Mouse (Mus musculus) megakaryocyte, embryonic 14.5 days (primary cell): ENCODE measurements around the gene Alkbh1. TPM values are rescaled to one million over a fixed set of nuclear protein-coding genes. Genes with fewer than 3 reads are reported as not detected.
A peak's percentile ranks its signal among the peaks of the same experiment; 100 is the strongest.
"Not testable (repeated sequence)": the region's sequence is repeated elsewhere in the genome, so short reads cannot be mapped to it uniquely, and the experiment has no call there.

Experiments used
- H3K27me3 ChIP-seq: replicated peaks from 2 replicates; pipeline ENCODE3; 2012; ENCODE audit warnings: inconsistent platforms
- H3K36me3 ChIP-seq: replicated peaks from 2 replicates; pipeline ENCODE3; 2012; ENCODE audit warnings: low read length, inconsistent platforms, mixed read lengths
- H3K4me1 ChIP-seq: 2 replicates; pipeline ENCODE4 v1.6.1; 2012; ENCODE audit warnings: inconsistent platforms
- H3K4me3 ChIP-seq: replicated peaks from 2 replicates; pipeline ENCODE3; 2012; ENCODE audit warnings: moderate library complexity, mild to moderate bottlenecking, inconsistent platforms
- H3K9me3 ChIP-seq: 2 replicates; pipeline ENCODE4 v1.6.1; 2012; ENCODE audit warnings: inconsistent platforms
- FLI1 ChIP-seq: IDR thresholded peaks from 2 replicates; pipeline ENCODE4 v1.6.1; 2012; ENCODE audit warnings: low read length, inconsistent platforms, mixed read lengths
- GATA1 ChIP-seq: IDR thresholded peaks from 3 replicates; pipeline ENCODE4 v1.6.1; 2012; ENCODE audit warnings: mixed read lengths, low read length, inconsistent platforms, borderline replicate concordance
- polyA plus RNA-seq: library from polyadenylated mRNA; stranded (reverse); fragments of >175 nt; gene quantifications from 2 replicates; pipeline ENCODE4 v1.2.3, GENCODE M21; 2012; ENCODE audit warnings: low replicate concordance; ENCODE audit not compliant: insufficient read depth

The Alkbh1 gene
- 36.7 and 132 TPM in 2 replicates for polyA plus RNA-seq

- peaks cover 42% of the 10 kb centered on the region for H3K4me1 ChIP-seq
- peaks cover 58% of the 10 kb centered on the region for H3K36me3 ChIP-seq
- no peaks in the 10 kb centered on the region for H3K27me3 ChIP-seq
- TF ChIP-seq GATA1 (no peak), FLI1 (no peak)
- H3K4me3 ChIP-seq = peak within 1 kb of the TSS; percentile 97
- no peaks in the 10 kb centered on the region for H3K9me3 ChIP-seq
These were observed at the start of gene Alkbh1, which contains the start of gene Slirp for GRCm38 (mm10) chr12:87443700-87444122. Gene Alkbh1 (minus strand): TSS chr12:87444017. Gene Slirp (plus strand): TSS chr12:87443896.

DNA sequence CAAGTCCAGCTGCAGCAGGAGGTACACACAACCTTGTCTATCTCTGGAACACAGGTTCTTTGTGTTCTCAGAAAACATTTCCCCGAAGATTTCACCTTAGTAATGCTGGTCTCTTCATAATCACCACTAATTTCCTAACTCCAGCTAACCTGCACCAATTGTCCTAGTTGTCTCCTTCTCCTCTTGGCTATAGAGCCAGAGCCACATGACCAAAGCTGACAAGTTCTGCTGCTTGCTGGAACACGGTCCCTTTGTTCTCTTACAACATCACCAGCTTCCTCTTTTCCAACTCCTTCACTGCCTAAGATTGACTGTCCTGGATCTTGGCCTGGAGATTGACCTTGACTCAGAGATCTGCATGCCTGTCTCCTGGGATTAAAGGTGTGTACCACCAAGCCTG lies 44.9 kb upstream of the Alkbh1 start:
- H3K9me3 ChIP-seq, H3K27me3 ChIP-seq, H3K4me3 ChIP-seq, H3K4me1 ChIP-seq, H3K36me3 ChIP-seq: not testable (repeated sequence)

GRCm38 (mm10) chr12:87482482-87482881 lies 38.7 kb upstream of the Alkbh1 start:
- not testable (repeated sequence) for H3K9me3 ChIP-seq, H3K4me3 ChIP-seq, H3K4me1 ChIP-seq, H3K27me3 ChIP-seq, H3K36me3 ChIP-seq

DNA sequence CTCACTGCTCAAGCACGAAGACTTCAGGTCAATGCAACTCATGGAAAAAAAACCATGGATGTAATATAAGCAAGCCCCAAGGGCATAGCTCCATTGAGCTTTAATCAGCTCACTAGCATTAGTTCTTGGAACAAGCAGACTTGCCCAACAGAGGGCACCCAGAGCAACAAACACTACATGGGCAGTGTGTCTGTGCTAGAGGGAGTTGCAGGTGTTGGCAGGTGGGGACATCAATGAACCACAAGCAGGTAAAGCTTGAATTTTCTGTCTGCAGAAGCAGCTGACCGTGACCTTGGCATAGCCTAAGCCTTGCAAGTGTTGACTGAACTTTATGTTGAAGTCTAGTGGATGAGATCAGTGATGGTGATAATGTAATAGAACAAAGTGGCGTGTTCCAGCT lies 30.9 kb upstream of the Alkbh1 start:
- Histone ChIP-seq H3K4me3 (no peak overlapping the region), H3K27me3 (peaks cover 2% of the 10 kb centered on the region), H3K4me1 (peaks cover 18% of the 10 kb centered on the region), H3K9me3 (no peaks in the 10 kb centered on the region), H3K36me3 (peaks cover 3% of the 10 kb centered on the region)
- no peak for TF ChIP-seq FLI1

GRCm38 (mm10) chr12:87471964-87472786 lies 28.4 kb upstream of the Alkbh1 start, which contains the start of gene Snw1:
Gene Snw1 (minus strand): TSS chr12:87472274.
- peaks cover 2% of the 10 kb centered on the region for H3K27me3 ChIP-seq
- peaks cover 21% of the 10 kb centered on the region for H3K4me1 ChIP-seq
- TF ChIP-seq FLI1 = no peak
- 0 out of 3 replicates have a peak, but pooled peaks have one; percentile 27 for TF ChIP-seq GATA1
- peaks cover 24% of the 10 kb centered on the region for H3K36me3 ChIP-seq
- no peaks in the 10 kb centered on the region for H3K9me3 ChIP-seq
- peak within 1 kb of the TSS; percentile 97 for H3K4me3 ChIP-seq

DNA sequence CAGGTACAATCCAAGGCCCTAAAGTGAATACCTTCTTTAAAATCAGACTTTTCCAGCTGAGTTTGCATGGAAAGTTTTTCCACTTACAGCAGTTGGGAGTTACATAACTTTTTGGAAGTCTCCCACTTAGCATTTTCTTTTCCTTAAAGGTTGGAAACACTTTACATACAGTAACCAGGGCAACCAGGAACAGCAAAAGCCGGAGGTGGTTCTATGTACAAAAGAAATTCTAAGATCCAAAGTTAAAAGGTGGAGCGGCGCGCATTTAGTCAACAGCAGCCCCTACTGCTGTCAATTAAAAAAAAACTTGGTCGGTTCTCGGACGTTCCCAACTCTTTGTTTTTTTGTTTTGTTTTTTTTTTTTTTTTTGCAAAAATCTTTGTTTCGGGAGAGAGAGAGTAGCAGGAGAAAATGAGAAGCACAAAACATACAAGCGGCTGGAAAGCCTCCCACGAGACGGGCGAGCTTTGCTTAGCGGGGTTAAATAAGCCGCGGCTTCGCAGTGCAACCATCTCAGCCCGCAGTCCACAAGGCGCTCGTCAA lies 27.7 kb upstream of the Alkbh1 start:
- H3K27me3 ChIP-seq = peaks cover 2% of the 10 kb centered on the region
- H3K36me3 ChIP-seq = peaks cover 31% of the 10 kb centered on the region
- H3K4me3 ChIP-seq = peak overlapping the region; percentile 97
- peaks cover 24% of the 10 kb centered on the region for H3K4me1 ChIP-seq
- TF ChIP-seq GATA1 (no peak), FLI1 (no peak)
- no peaks in the 10 kb centered on the region for H3K9me3 ChIP-seq

DNA sequence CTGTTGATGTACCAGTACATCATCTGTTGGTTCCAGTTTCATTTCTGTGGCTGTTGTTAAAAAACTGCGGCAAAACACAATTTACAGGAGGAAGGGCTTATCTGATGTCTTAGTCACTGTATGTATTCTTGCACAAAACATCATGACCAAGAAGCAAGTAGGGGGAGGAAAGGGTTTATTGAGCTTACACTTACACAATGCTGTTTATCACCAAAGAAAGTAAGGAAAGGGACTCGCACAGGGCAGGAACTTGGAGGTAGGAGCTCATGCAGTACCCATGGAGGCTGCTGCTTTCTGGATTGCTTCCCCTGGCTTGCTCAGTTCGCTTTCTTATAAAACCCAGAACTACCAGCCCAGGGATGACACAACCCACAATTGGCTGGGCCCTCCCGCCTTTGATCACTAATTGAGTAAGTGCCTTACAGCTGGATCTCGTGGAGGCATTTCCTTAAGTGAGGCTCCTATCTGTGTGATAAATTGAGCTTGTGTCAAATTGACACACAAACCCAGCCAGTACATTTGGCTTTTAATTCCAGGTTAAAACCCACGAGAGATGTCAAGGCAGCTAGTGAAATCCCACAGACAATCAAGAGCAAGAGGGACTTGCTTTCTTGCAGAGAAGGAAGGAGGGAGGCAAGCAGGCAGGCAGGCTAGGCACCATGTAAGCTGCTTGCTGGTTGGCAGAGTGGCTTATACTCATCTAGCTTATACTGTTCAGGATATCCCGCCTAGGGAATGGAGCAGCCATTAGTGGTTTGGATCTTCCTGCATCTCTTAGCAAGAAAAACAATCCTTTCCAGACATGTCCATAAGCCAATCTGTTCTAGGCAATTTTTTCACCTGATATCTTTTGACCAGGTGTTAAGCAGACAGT lies 26.7 kb upstream of the Alkbh1 start:
- no peaks in the 10 kb centered on the region for H3K9me3 ChIP-seq
- TF ChIP-seq GATA1 (peak; percentile 77; the same call in 1 of the 3 replicates), FLI1 (no peak)
- H3K4me1 ChIP-seq = peaks cover 21% of the 10 kb centered on the region
- H3K36me3 ChIP-seq = peaks cover 40% of the 10 kb centered on the region
- H3K4me3 ChIP-seq = peak overlapping the region; percentile 97
- H3K27me3 ChIP-seq = peaks cover 2% of the 10 kb centered on the region

DNA sequence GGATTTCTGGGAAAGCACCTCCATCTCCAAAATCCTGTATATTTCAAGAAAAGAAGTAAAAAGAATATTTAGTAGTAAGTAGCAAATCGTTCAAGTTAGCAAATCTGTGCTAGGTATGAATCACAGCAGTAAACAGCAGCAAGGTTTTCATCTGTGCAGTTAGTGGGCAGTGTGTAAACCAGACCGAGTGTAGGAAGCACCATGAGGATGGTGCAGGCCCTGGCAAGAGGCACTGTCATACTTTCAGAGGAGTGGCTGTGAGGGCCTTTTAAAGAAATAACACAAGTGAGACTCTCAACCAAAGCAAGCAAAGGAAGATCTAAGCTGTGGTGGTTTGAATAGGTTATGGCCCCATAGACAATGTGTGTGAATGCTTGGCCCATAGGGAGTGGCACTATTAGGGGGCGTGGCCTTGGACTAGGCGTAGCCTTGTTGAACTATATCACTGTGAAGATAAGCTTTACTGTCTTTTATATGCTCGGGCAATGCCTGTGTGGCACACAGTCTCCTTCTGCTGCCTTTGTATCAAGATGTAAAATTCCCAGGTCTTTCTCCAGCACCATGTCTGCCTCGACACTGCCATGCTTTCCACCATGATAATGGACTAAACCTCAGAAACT lies 21.0 kb upstream of the Alkbh1 start:
- no peak for TF ChIP-seq GATA1
- no peak for TF ChIP-seq FLI1
- peaks cover 9% of the 10 kb centered on the region for H3K4me1 ChIP-seq
- H3K4me3 ChIP-seq = no peak overlapping the region
- H3K36me3 ChIP-seq = peaks cover 93% of the 10 kb centered on the region
- no peaks in the 10 kb centered on the region for H3K9me3 ChIP-seq
- no peaks in the 10 kb centered on the region for H3K27me3 ChIP-seq

- no peak overlapping the region for H3K4me3 ChIP-seq
- peaks cover 88% of the 10 kb centered on the region for H3K36me3 ChIP-seq
- TF ChIP-seq FLI1 = no peak
- TF ChIP-seq GATA1 = peak; percentile 43; the same call in 1 of the 3 replicates
- no peaks in the 10 kb centered on the region for H3K9me3 ChIP-seq
- peaks cover 16% of the 10 kb centered on the region for H3K4me1 ChIP-seq
- no peaks in the 10 kb centered on the region for H3K27me3 ChIP-seq
These were observed 5.6 kb upstream of the Alkbh1 start for GRCm38 (mm10) chr12:87449456-87449855.
